Mouse (Mus musculus) intestine, postnatal 0 days (tissue): ENCODE data around the gene Hbs1l. TPM values are rescaled to one million over a fixed set of nuclear protein-coding genes. Genes with fewer than 3 reads are reported as not detected.

Source experiments
- ATAC-seq: fragments of 200-750 bp; cut with Nextera tagmentation; 2 replicates; pipeline ENCODE4 v1.8.0; 2017; ENCODE audit warnings: mild to moderate bottlenecking, moderate TSS enrichment, moderate library complexity
- H3K27ac ChIP-seq: fragments of 300-500 bp; sonication (generic); 2 replicates; pipeline ENCODE4 v1.5.1; 2014; ENCODE audit warnings: mild to moderate bottlenecking, low read depth, low read length, moderate library complexity
- H3K27me3 ChIP-seq: fragments of 300-500 bp; sonication (generic); replicated peaks from 2 replicates; pipeline ENCODE4 v1.6.1; 2014; ENCODE audit warnings: low read length, mixed read lengths; ENCODE audit not compliant: control insufficient read depth, insufficient read depth
- H3K36me3 ChIP-seq: fragments of 300-500 bp; sonication (generic); 2 replicates; pipeline ENCODE4 v1.6.1; 2014; ENCODE audit warnings: mild to moderate bottlenecking, moderate library complexity; ENCODE audit not compliant: control insufficient read depth, insufficient read depth
- H3K4me1 ChIP-seq: fragments of 300-500 bp; sonication (generic); replicated peaks from 2 replicates; pipeline ENCODE4 v1.6.1; 2014; ENCODE audit warnings: antibody characterized with exemption, low read length, mixed read lengths; ENCODE audit not compliant: control insufficient read depth, insufficient read depth
- H3K4me2 ChIP-seq: fragments of 300-500 bp; sonication (generic); replicated peaks from 2 replicates; pipeline ENCODE4 v1.6.1; 2014; ENCODE audit warnings: low read depth, mild to moderate bottlenecking, moderate library complexity
- H3K4me3 ChIP-seq: fragments of 300-500 bp; sonication (generic); 2 replicates; pipeline ENCODE4 v1.5.1; 2014; ENCODE audit warnings: low read depth, low read length
- H3K9ac ChIP-seq: fragments of 300-500 bp; sonication (generic); 2 replicates; pipeline ENCODE4 v1.6.1; 2014; ENCODE audit warnings: mild to moderate bottlenecking, low read depth, low read length
- H3K9me3 ChIP-seq: fragments of 300-500 bp; sonication (generic); 2 replicates; pipeline ENCODE4 v1.6.1; 2016; ENCODE audit warnings: mixed run types; ENCODE audit not compliant: control insufficient read depth
- CTCF ChIP-seq: sonication (generic); IDR thresholded peaks from 2 replicates; pipeline ENCODE4 v1.5.1; 2016; ENCODE audit warnings: low read depth, mild to moderate bottlenecking, control low read depth, antibody characterized with exemption, moderate library complexity
- WGBS: fragments of 180-500 bp; shearing (Covaris S2); extraction: QIAGEN DNeasy Blood & Tissue Kit; methylation state at CpG from one replicate; pipeline ENCODE4 v1.1.7; 2014; 5-methylcytosine and 5-hydroxymethylcytosine counted together
- polyA plus RNA-seq: library from polyadenylated mRNA; unstranded; fragments of >200 nt; fragmentation: Nextera tagmentation; extraction: Ambion mirVana; gene quantifications from 2 replicates; pipeline ENCODE4 v1.2.1, GENCODE M21; 2015

The Hbs1l gene
- polyA plus RNA-seq, 1 experiment from 2014 or later: 37.8 TPM

GRCm38 (mm10) chr10:21337191-21337590 lies 41.4 kb downstream of the Hbs1l start:
- Histone ChIP-seq H3K36me3 (peaks cover 30% of the 10 kb centered on the region), H3K4me1 (0 out of 2 replicates have a peak, but pooled peaks cover 2% of the 10 kb centered on the region), H3K27ac (no peak overlapping the region), H3K4me3 (no peak overlapping the region), H3K27me3 (no peaks in the 10 kb centered on the region), H3K9ac (no peak overlapping the region), H3K4me2 (no peak overlapping the region), H3K9me3 (no peaks in the 10 kb centered on the region)
- no peak for ATAC-seq
- 68% methylated on average over 2 of the region's 2 CpGs for WGBS
- TF ChIP-seq CTCF: peak; percentile 68

- H3K9me3 ChIP-seq: no peaks in the 10 kb centered on the region
- TF ChIP-seq CTCF: no peak
- no peak overlapping the region for H3K27ac ChIP-seq
- peaks cover 51% of the 10 kb centered on the region for H3K36me3 ChIP-seq
- 94% methylated on average over 14 of the region's 14 CpGs for WGBS
- no peak overlapping the region for H3K4me2 ChIP-seq
- H3K27me3 ChIP-seq: no peaks in the 10 kb centered on the region
- no peaks in the 10 kb centered on the region for H3K4me1 ChIP-seq
- H3K4me3 ChIP-seq: no peak overlapping the region
- no peak overlapping the region for H3K9ac ChIP-seq
- ATAC-seq: no peak
Measured at GRCm38 (mm10) chr10:21341706-21342105, 45.9 kb downstream of the Hbs1l start.

DNA sequence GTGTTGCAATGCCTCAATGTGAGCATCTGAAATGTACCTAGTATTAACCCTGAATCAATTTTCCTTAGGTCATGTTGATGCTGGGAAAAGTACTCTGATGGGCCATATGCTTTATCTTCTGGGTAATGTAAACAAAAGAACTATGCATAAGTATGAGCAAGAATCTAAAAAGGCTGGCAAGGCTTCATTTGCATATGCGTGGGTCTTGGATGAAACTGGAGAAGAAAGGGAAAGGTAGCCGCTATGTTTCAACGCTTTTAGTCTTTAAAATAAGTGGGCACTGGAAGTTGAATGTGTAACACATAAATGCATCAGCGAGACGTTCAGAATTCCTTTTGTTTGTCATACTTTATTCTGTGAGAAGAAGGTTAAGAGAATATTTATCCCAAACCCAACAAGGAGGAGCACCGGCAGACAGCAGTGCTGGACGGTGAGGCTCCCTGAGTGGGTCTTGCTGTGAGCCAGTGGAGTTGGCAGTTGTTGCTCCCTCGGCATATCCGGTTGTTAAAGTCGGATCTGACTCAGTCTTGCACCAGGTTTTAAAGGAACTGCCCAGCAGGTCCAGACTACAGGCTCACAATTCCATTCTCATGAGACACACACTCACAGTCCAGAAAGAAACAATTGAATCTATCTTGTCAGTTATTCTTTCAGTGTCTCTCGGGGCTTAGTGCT lies 46.7 kb downstream of the Hbs1l start:
- no peak for ATAC-seq
- Histone ChIP-seq H3K4me2 (no peak overlapping the region), H3K27ac (no peak overlapping the region), H3K9me3 (no peaks in the 10 kb centered on the region), H3K27me3 (no peaks in the 10 kb centered on the region), H3K36me3 (peaks cover 54% of the 10 kb centered on the region), H3K4me1 (no peaks in the 10 kb centered on the region), H3K4me3 (no peak overlapping the region), H3K9ac (no peak overlapping the region)
- 89% methylated on average over 11 of the region's 11 CpGs for WGBS
- TF ChIP-seq CTCF: no peak

DNA sequence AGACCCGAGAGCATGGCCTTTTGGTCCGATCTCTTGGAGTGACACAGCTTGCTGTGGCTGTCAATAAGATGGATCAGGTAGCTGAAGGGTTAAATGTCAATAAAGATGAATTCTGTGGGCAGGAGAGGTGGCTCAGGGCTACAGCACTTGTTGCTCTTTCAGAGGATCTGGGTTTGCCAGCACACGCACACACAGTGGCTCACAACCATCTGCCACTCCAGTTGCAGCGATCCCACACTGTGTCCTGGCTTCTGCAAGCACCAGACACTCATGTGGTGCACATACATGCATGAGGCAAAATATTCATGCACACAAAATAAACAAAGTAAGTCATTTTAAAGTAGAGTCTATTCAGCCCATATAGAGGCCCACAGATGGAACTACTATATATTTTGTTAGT lies 51.6 kb downstream of the Hbs1l start:
- H3K4me1 ChIP-seq: no peaks in the 10 kb centered on the region
- no peak overlapping the region for H3K9ac ChIP-seq
- WGBS: 93% methylated on average over 4 of the region's 4 CpGs
- H3K4me2 ChIP-seq: no peak overlapping the region
- TF ChIP-seq CTCF: no peak
- no peaks in the 10 kb centered on the region for H3K27me3 ChIP-seq
- ATAC-seq: no peak
- no peak overlapping the region for H3K27ac ChIP-seq
- no peak overlapping the region for H3K4me3 ChIP-seq
- H3K9me3 ChIP-seq: no peaks in the 10 kb centered on the region
- H3K36me3 ChIP-seq: peaks cover 60% of the 10 kb centered on the region

GRCm38 (mm10) chr10:21349449-21349848 lies 53.7 kb downstream of the Hbs1l start:
- Histone ChIP-seq H3K4me1 (no peaks in the 10 kb centered on the region), H3K9ac (no peak overlapping the region), H3K36me3 (peaks cover 63% of the 10 kb centered on the region), H3K4me2 (no peak overlapping the region), H3K27ac (no peak overlapping the region), H3K4me3 (no peak overlapping the region), H3K27me3 (no peaks in the 10 kb centered on the region), H3K9me3 (no peaks in the 10 kb centered on the region)
- WGBS: 90% methylated on average over 5 of the region's 5 CpGs
- no peak for TF ChIP-seq CTCF
- no peak for ATAC-seq

- Histone ChIP-seq H3K27me3 (no peaks in the 10 kb centered on the region), H3K4me1 (no peaks in the 10 kb centered on the region), H3K9ac (no peak overlapping the region), H3K27ac (no peak overlapping the region), H3K4me2 (no peak overlapping the region), H3K4me3 (no peak overlapping the region), H3K36me3 (peaks cover 62% of the 10 kb centered on the region), H3K9me3 (no peaks in the 10 kb centered on the region)
- ATAC-seq: no peak
- no peak for TF ChIP-seq CTCF
- 91% methylated on average over 2 of the region's 2 CpGs for WGBS
Measured at GRCm38 (mm10) chr10:21349946-21350345, 54.2 kb downstream of the Hbs1l start.
